Mouse (Mus musculus) ES-E14 (cell line): ENCODE measurements around the gene Baiap2l2. TPM values are rescaled to one million over a fixed set of nuclear protein-coding genes. Genes with fewer than 3 reads are reported as not detected.

Experiments
- DNase-seq: peaks from one replicate; pipeline ENCODE4 v3.0.0-alpha.2; 2013; ENCODE audit warnings: low read depth, low spot score
- H3K27ac ChIP-seq: 2 replicates; pipeline ENCODE4 v1.5.1; 2012; ENCODE audit warnings: low read depth, mild to moderate bottlenecking, low read length, moderate library complexity, mixed read lengths; ENCODE audit not compliant: poor library complexity, insufficient read depth, severe bottlenecking
- H3K36me3 ChIP-seq: 2 replicates; pipeline ENCODE4 v1.6.1; 2012; ENCODE audit warnings: mild to moderate bottlenecking, low read length, moderate library complexity, mixed read lengths; ENCODE audit not compliant: control insufficient read depth, poor library complexity, insufficient read depth, severe bottlenecking
- H3K4me1 ChIP-seq, 2 experiments: fragments of 150-350 bp in 1 of 2; sonication (generic) in 1 of 2; 2 replicates each; pipeline ENCODE4 v1.6.1; 2012; ENCODE audit warnings: low read length in 2 of 2, mild to moderate bottlenecking in 1 of 2, mixed read lengths in 1 of 2; ENCODE audit not compliant: control insufficient read depth in 2 of 2, insufficient read depth in 2 of 2, poor library complexity in 1 of 2
- H3K4me3 ChIP-seq, 2 experiments: fragments of 150-350 bp in 1 of 2; sonication (generic) in 1 of 2; 2 replicates each; pipeline ENCODE4 v1.5.1; 2012; ENCODE audit warnings: low read length in 2 of 2, low read depth in 1 of 2, mild to moderate bottlenecking in 1 of 2, mixed read lengths in 1 of 2; ENCODE audit not compliant: insufficient read depth in 1 of 2, poor library complexity in 1 of 2, severe bottlenecking in 1 of 2
- H3K9ac ChIP-seq: 2 replicates; pipeline ENCODE4 v1.6.1; 2012; ENCODE audit warnings: low read depth, mild to moderate bottlenecking, low read length, mixed read lengths; ENCODE audit not compliant: poor library complexity, insufficient read depth, severe bottlenecking
- H3K9me3 ChIP-seq: fragments of 150-350 bp; sonication (generic); 2 replicates; pipeline ENCODE4 v1.6.1; 2012; ENCODE audit warnings: low read depth, mild to moderate bottlenecking, low read length; ENCODE audit not compliant: control insufficient read depth, insufficient read depth
- CHD2 ChIP-seq: IDR thresholded peaks from 2 replicates; pipeline ENCODE4 v1.6.1; 2014; ENCODE audit warnings: mild to moderate bottlenecking, low read depth, low read length, inconsistent platforms
- HCFC1 ChIP-seq: IDR thresholded peaks from 2 replicates; pipeline ENCODE4 v1.6.1; 2012; ENCODE audit warnings: low read length, inconsistent platforms, borderline replicate concordance; ENCODE audit not compliant: insufficient read depth
- MAFK ChIP-seq: IDR thresholded peaks from 2 replicates; pipeline ENCODE4 v1.6.1; 2014; ENCODE audit warnings: mild to moderate bottlenecking, low read depth, low read length, inconsistent platforms; ENCODE audit not compliant: insufficient read depth
- ZC3H11A ChIP-seq: IDR thresholded peaks from 2 replicates; pipeline ENCODE4 v1.6.1; 2012; ENCODE audit warnings: low read depth, mild to moderate bottlenecking, inconsistent platforms, low read length, borderline replicate concordance
- ZNF384 ChIP-seq: IDR thresholded peaks from 2 replicates; pipeline ENCODE4 v1.6.1; 2012; ENCODE audit warnings: low read depth, low read length, inconsistent platforms
- in situ Hi-C, 2 experiments: fragments of 600-800 bp; cut with MboI; formaldehyde crosslinking; loops; one replicate each; pipeline ENCODE4 v1.15.1; 2025; ENCODE audit warnings: low sequenced_read_pairs in 2 of 2, inconsistent platforms in 1 of 2; ENCODE audit not compliant: unreplicated experiment in 2 of 2
- total RNA-seq: library from RNA; depleted of rRNA; stranded (reverse); fragments of 300-350 nt; gene quantifications from 2 replicates; pipeline ENCODE4 v1.2.3, GENCODE M21; 2012

Baiap2l2 gene
- total RNA-seq, 1 experiment = 0.13 TPM

DNA sequence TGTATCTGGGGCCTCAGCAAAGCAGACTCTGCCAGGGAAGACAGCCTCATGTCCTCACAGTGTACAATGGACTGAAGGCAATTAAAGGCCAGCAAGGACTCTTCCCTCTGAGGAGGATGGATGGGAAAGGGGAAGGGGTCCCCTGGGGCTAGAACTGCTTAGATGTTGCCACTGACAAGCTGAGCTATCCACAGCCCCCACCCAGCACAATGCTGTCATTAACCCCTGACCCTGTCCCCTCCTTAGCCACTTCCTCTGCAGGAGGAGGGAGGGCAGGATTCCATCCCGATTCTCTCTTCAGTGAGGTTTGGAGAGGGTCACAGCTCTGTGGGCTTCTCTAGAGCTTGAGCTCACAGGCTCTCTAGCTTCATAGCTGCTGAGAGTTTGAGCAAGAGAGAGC lies 65.8 kb downstream of the Baiap2l2 start:
- no peak for TF ChIP-seq ZC3H11A
- no peak for TF ChIP-seq CHD2
- no peak for TF ChIP-seq HCFC1
- TF ChIP-seq MAFK = no peak
- TF ChIP-seq ZNF384 = no peak
- Histone ChIP-seq H3K27ac (no peak overlapping the region), H3K9ac (no peak overlapping the region), H3K4me3 (no peak overlapping the region), H3K9me3 (no peaks in the 10 kb centered on the region), H3K4me1 (peaks cover 0 to 14% of the 10 kb centered on the region in 2 experiments; a peak in 1 of 4 replicates), H3K36me3 (no peaks in the 10 kb centered on the region; the same call in 1 of the 2 replicates)
- in situ Hi-C loops = no loop called here
- no peak for DNase-seq

DNA sequence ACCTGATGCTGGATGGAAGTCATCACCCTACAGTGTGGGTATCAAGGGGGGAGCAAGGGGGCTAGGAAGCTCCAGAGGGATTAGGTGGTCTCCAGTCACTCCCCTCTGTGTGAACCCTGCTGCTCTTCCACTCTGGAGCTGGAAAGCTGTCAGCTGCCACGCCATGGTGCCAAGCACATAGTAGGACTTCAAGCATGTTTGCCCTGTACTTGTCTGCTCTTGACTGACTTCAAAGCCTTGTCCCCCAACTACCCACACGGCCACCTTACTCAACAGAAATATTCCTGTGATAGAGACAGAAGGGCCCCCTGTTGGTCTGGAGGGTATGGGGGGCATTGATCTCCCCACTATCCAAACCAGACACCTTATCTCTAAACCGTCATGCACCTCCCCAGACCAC lies 69.1 kb downstream of the Baiap2l2 start:
- no peaks in the 10 kb centered on the region for H3K9me3 ChIP-seq
- H3K9ac ChIP-seq = no peak overlapping the region
- peaks cover 0 to 6% of the 10 kb centered on the region in 2 experiments; a peak in 2 of 4 replicates for H3K4me1 ChIP-seq
- DNase-seq = no peak
- no peaks in the 10 kb centered on the region; the same call in 1 of the 2 replicates for H3K36me3 ChIP-seq
- in situ Hi-C loops = no loop called here
- no peak overlapping the region for H3K4me3 ChIP-seq
- H3K27ac ChIP-seq = no peak overlapping the region
- no peak for TF ChIP-seq MAFK
- TF ChIP-seq ZNF384 = no peak
- TF ChIP-seq CHD2 = no peak
- TF ChIP-seq HCFC1 = no peak

DNA sequence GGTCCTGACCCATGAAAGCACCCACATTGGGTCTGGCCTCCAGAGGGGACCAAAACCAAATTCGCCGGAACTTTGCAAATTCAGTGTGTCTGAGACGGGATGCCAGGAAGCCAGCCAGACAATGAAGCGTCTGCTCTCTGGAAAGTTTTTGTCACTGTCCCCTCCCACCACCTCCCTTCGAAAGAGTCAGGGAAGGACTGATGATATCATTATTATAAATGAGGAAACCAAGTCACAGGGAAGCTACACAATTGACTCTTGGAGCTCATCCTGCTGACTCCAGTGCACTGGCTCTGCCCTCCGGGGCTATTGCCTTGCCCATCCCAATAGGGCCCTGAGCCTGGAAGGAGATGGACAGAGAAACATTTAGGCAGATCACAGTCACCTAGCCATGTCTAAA lies 71.7 kb downstream of the Baiap2l2 start:
- no peaks in the 10 kb centered on the region; the same call in 1 of the 2 replicates for H3K36me3 ChIP-seq
- in situ Hi-C loops = no loop called here

DNA sequence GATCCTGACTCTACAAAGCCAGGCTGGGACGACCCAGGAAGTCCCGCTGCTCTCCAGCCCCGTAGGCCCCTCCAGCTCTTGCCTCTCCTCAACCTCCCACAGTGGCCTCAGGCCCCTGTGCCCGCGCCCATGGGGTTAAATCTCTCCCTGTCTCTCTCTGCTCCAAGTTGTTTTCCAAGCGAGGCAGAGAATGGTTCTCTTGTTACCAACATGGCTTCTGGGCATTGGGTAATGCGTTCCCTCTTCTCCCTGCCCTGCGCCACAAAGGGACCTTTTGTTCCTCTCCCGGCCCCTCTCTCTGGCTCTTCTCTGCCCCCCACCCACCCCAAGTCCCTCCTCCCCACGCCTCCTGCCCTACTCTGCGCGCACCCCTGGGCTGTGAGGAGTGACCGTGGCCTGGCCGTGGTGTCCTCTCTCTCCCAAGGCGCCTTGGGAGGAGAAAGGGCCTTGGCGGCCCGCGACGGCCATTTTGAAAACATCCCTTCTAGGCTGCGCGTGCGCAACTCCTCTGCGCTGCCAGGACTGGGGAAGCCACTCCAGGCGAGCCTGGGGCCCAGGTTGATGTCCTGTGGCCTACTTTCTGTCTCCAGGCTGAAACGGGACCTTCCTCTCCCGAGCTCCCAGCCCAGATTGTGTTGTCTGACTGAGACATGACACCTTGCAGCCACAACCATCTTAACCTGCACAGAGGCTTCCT lies 72.4 kb downstream of the Baiap2l2 start:
- H3K27ac ChIP-seq = peak overlapping the region; percentile 87; the same call in 1 of the 2 replicates
- H3K9ac ChIP-seq = peak overlapping the region; percentile 87

More for the DNA sequence above, 71.7 kb downstream of the Baiap2l2 start:
- Histone ChIP-seq H3K9ac (peak overlapping the region; percentile 64; the same call in 1 of the 2 replicates), H3K4me1 (peaks cover 2 to 18% of the 10 kb centered on the region in 2 experiments; a peak in 2 of 4 replicates), H3K9me3 (no peaks in the 10 kb centered on the region), H3K27ac (peak overlapping the region; percentile 5; the same call in 1 of the 2 replicates), H3K4me3 (peak overlapping the region; percentile 14 to 54; a peak in 1 of 4 replicates)
- no peak for TF ChIP-seq ZC3H11A
- no peak for TF ChIP-seq CHD2
- DNase-seq = no peak

More for the DNA sequence above, 72.4 kb downstream of the Baiap2l2 start:
- TF ChIP-seq HCFC1 (no peak), MAFK (no peak), ZC3H11A (no peak), CHD2 (no peak), ZNF384 (no peak)
- H3K36me3 ChIP-seq = no peaks in the 10 kb centered on the region; the same call in 1 of the 2 replicates
- no peak for DNase-seq
- H3K4me1 ChIP-seq = peaks cover 2 to 23% of the 10 kb centered on the region in 2 experiments; a peak in 3 of 4 replicates
- peak overlapping the region; percentile 14 to 54; a peak in 3 of 4 replicates for H3K4me3 ChIP-seq
- in situ Hi-C loops = no loop called here
- no peaks in the 10 kb centered on the region for H3K9me3 ChIP-seq
